Mouse (Mus musculus): Measurements from ENCODE around the gene Cdkn2d. TPM values are rescaled to one million over a fixed set of nuclear protein-coding genes. Genes with fewer than 3 reads are reported as not detected.
"Not testable (repeated sequence)": the region's sequence is repeated elsewhere in the genome, so short reads cannot be mapped to it uniquely, and the experiment has no call there.

Cdkn2d gene
- polyA plus RNA-seq, 1 experiment, result 98.6 TPM

GRCm38 (mm10) chr9:21332161-21333061 is 41.2 kb upstream of the Cdkn2d start:
- TF ChIP-seq CTCF (IDR thresholded peaks at IDR 0.05; ENCODE audit: control insufficient read depth, insufficient read depth, insufficient replicate concordance, low read depth, low read length) (no peak), POLR2A (IDR thresholded peaks at IDR 0.05; ENCODE audit: control insufficient read depth, low read depth, low read length) (no peak)

GRCm38 (mm10) chr9:21331365-21332140 is 40.3 kb upstream of the Cdkn2d start:
- H3K27ac ChIP-seq (ENCODE audit: control insufficient read depth, insufficient read depth, low read depth, low read length), result peak overlapping the region; percentile 0; the same call in 1 of the 2 replicates
- no peak overlapping the region for H3K4me3 ChIP-seq (ENCODE audit: control insufficient read depth, low read depth, low read length)
- H3K4me1 ChIP-seq (ENCODE audit: control insufficient read depth, insufficient read depth, low read length), result peaks cover 7% of the 10 kb centered on the region
- no peak for TF ChIP-seq POLR2A (IDR thresholded peaks at IDR 0.05; ENCODE audit: control insufficient read depth, low read depth, low read length)
- no peaks in the 10 kb centered on the region for H3K36me3 ChIP-seq (ENCODE audit: control insufficient read depth, insufficient read depth, low read length)
- no peaks in the 10 kb centered on the region for H3K27me3 ChIP-seq (ENCODE audit: control insufficient read depth, insufficient read depth, low read length)

More at GRCm38 (mm10) chr9:21332161-21333061, 41.2 kb upstream of the Cdkn2d start:
- H3K36me3 ChIP-seq (ENCODE audit: control insufficient read depth, insufficient read depth, low read length), result no peaks in the 10 kb centered on the region
- no peak overlapping the region for H3K27ac ChIP-seq (ENCODE audit: control insufficient read depth, insufficient read depth, low read depth, low read length)
- no peaks in the 10 kb centered on the region for H3K27me3 ChIP-seq (ENCODE audit: control insufficient read depth, insufficient read depth, low read length)
- H3K4me1 ChIP-seq (ENCODE audit: control insufficient read depth, insufficient read depth, low read length), result peaks cover 7% of the 10 kb centered on the region
- no peak overlapping the region for H3K4me3 ChIP-seq (ENCODE audit: control insufficient read depth, low read depth, low read length)

GRCm38 (mm10) chr9:21329699-21330289 is 38.6 kb upstream of the Cdkn2d start:
- H3K27me3 ChIP-seq (ENCODE audit: control insufficient read depth, insufficient read depth, low read length), result no peaks in the 10 kb centered on the region
- no peaks in the 10 kb centered on the region for H3K36me3 ChIP-seq (ENCODE audit: control insufficient read depth, insufficient read depth, low read length)
- H3K4me3 ChIP-seq (ENCODE audit: control insufficient read depth, low read depth, low read length), result no peak overlapping the region
- TF ChIP-seq CTCF (IDR thresholded peaks at IDR 0.05; ENCODE audit: control insufficient read depth, insufficient read depth, insufficient replicate concordance, low read depth, low read length) (no peak), POLR2A (IDR thresholded peaks at IDR 0.05; ENCODE audit: control insufficient read depth, low read depth, low read length) (no peak)
- H3K4me1 ChIP-seq (ENCODE audit: control insufficient read depth, insufficient read depth, low read length), result peaks cover 7% of the 10 kb centered on the region
- peak overlapping the region; percentile 69 for H3K27ac ChIP-seq (ENCODE audit: control insufficient read depth, insufficient read depth, low read depth, low read length)

GRCm38 (mm10) chr9:21329041-21329440 is 37.8 kb upstream of the Cdkn2d start:
- TF ChIP-seq CTCF (IDR thresholded peaks at IDR 0.05; ENCODE audit: control insufficient read depth, insufficient read depth, insufficient replicate concordance, low read depth, low read length) (no peak), POLR2A (IDR thresholded peaks at IDR 0.05; ENCODE audit: control insufficient read depth, low read depth, low read length) (no peak)
- no peak overlapping the region for H3K27ac ChIP-seq (ENCODE audit: control insufficient read depth, insufficient read depth, low read depth, low read length)

GRCm38 (mm10) chr9:21328041-21328440 is 36.8 kb upstream of the Cdkn2d start:
- H3K27ac ChIP-seq (ENCODE audit: control insufficient read depth, insufficient read depth, low read depth, low read length), result peak overlapping the region; percentile 67
- H3K27me3 ChIP-seq (ENCODE audit: control insufficient read depth, insufficient read depth, low read length), result no peaks in the 10 kb centered on the region
- no peaks in the 10 kb centered on the region for H3K36me3 ChIP-seq (ENCODE audit: control insufficient read depth, insufficient read depth, low read length)
- no peak overlapping the region for H3K4me3 ChIP-seq (ENCODE audit: control insufficient read depth, low read depth, low read length)
- TF ChIP-seq POLR2A (IDR thresholded peaks at IDR 0.05; ENCODE audit: control insufficient read depth, low read depth, low read length), result no peak
- no peak for TF ChIP-seq CTCF (IDR thresholded peaks at IDR 0.05; ENCODE audit: control insufficient read depth, insufficient read depth, insufficient replicate concordance, low read depth, low read length)
- peaks cover 7% of the 10 kb centered on the region for H3K4me1 ChIP-seq (ENCODE audit: control insufficient read depth, insufficient read depth, low read length)

More at GRCm38 (mm10) chr9:21329041-21329440, 37.8 kb upstream of the Cdkn2d start:
- H3K27me3 ChIP-seq (ENCODE audit: control insufficient read depth, insufficient read depth, low read length), result no peaks in the 10 kb centered on the region
- H3K4me3 ChIP-seq (ENCODE audit: control insufficient read depth, low read depth, low read length), result no peak overlapping the region
- H3K4me1 ChIP-seq (ENCODE audit: control insufficient read depth, insufficient read depth, low read length), result peaks cover 7% of the 10 kb centered on the region
- no peaks in the 10 kb centered on the region for H3K36me3 ChIP-seq (ENCODE audit: control insufficient read depth, insufficient read depth, low read length)

GRCm38 (mm10) chr9:21327569-21327968 is 36.4 kb upstream of the Cdkn2d start:
- no peaks in the 10 kb centered on the region for H3K36me3 ChIP-seq (ENCODE audit: control insufficient read depth, insufficient read depth, low read length)
- peaks cover 7% of the 10 kb centered on the region for H3K4me1 ChIP-seq (ENCODE audit: control insufficient read depth, insufficient read depth, low read length)
- H3K27ac ChIP-seq (ENCODE audit: control insufficient read depth, insufficient read depth, low read depth, low read length), result peak overlapping the region; percentile 23; the same call in 1 of the 2 replicates
- H3K4me3 ChIP-seq (ENCODE audit: control insufficient read depth, low read depth, low read length), result no peak overlapping the region
- no peaks in the 10 kb centered on the region for H3K27me3 ChIP-seq (ENCODE audit: control insufficient read depth, insufficient read depth, low read length)
- TF ChIP-seq CTCF (IDR thresholded peaks at IDR 0.05; ENCODE audit: control insufficient read depth, insufficient read depth, insufficient replicate concordance, low read depth, low read length), result no peak
- no peak for TF ChIP-seq POLR2A (IDR thresholded peaks at IDR 0.05; ENCODE audit: control insufficient read depth, low read depth, low read length)

- no peaks in the 10 kb centered on the region for H3K27me3 ChIP-seq (ENCODE audit: control insufficient read depth, insufficient read depth, low read length)
- no peak overlapping the region for H3K4me3 ChIP-seq (ENCODE audit: control insufficient read depth, low read depth, low read length)
- peaks cover 24% of the 10 kb centered on the region for H3K4me1 ChIP-seq (ENCODE audit: control insufficient read depth, insufficient read depth, low read length)
- H3K27ac ChIP-seq (ENCODE audit: control insufficient read depth, insufficient read depth, low read depth, low read length), result no peak overlapping the region
- TF ChIP-seq POLR2A (IDR thresholded peaks at IDR 0.05; ENCODE audit: control insufficient read depth, low read depth, low read length) (no peak), CTCF (IDR thresholded peaks at IDR 0.05; ENCODE audit: control insufficient read depth, insufficient read depth, insufficient replicate concordance, low read depth, low read length) (no peak)
- H3K36me3 ChIP-seq (ENCODE audit: control insufficient read depth, insufficient read depth, low read length), result no peaks in the 10 kb centered on the region
Observed at GRCm38 (mm10) chr9:21324269-21324668, 33.1 kb upstream of the Cdkn2d start.

GRCm38 (mm10) chr9:21322917-21323297 is 31.7 kb upstream of the Cdkn2d start:
- not testable (repeated sequence) for H3K36me3 ChIP-seq (ENCODE audit: control insufficient read depth, insufficient read depth, low read length); H3K4me3 ChIP-seq (ENCODE audit: control insufficient read depth, low read depth, low read length); H3K27ac ChIP-seq (ENCODE audit: control insufficient read depth, insufficient read depth, low read depth, low read length); H3K27me3 ChIP-seq (ENCODE audit: control insufficient read depth, insufficient read depth, low read length)
- peaks cover 20% of the 10 kb centered on the region for H3K4me1 ChIP-seq (ENCODE audit: control insufficient read depth, insufficient read depth, low read length)

Data from testis, adult 2 months (tissue).